Mouse (Mus musculus) thymus, adult 2 months (tissue): ENCODE data around the gene Tbxas1.

Experiments
- CTCF ChIP-seq: fragments of 200-500 bp; IDR thresholded peaks from 2 replicates; pipeline ENCODE4 v1.5.1; 2012; ENCODE audit warnings: mild to moderate bottlenecking, control low read depth, low read length, moderate library complexity, borderline replicate concordance; ENCODE audit not compliant: control insufficient read depth, poor library complexity, insufficient read depth; ENCODE audit errors: extremely low read depth
- POLR2A ChIP-seq: fragments of 200-500 bp; IDR thresholded peaks from 2 replicates; pipeline ENCODE4 v1.6.1; 2012; ENCODE audit warnings: mild to moderate bottlenecking, low read length, control low read depth, moderate library complexity; ENCODE audit not compliant: control insufficient read depth, poor library complexity, insufficient read depth; ENCODE audit errors: extremely low read depth

GRCm38 (mm10) chr6:38865805-38866204 is 9.4 kb upstream of the Tbxas1 start:
- TF ChIP-seq CTCF (no peak), POLR2A (no peak)
